Mouse (Mus musculus): ENCODE measurements around the gene Rwdd4a. TPM values are rescaled to one million over a fixed set of nuclear protein-coding genes. Genes with fewer than 3 reads are reported as not detected.
A peak's percentile ranks its signal among the peaks of the same experiment; 100 is the strongest.

Gene Rwdd4a
- polyA plus RNA-seq, 1 experiment from 2014 or later = 36.3 TPM

GRCm38 (mm10) chr8:47542746-47543145 lies 9.3 kb downstream of the Rwdd4a start:
- Histone ChIP-seq H3K4me3 (no peak overlapping the region), H3K9me3 (replicated peaks) (no peaks in the 10 kb centered on the region), H3K4me1 (no peaks in the 10 kb centered on the region), H3K27ac (no peak overlapping the region), H3K27me3 (replicated peaks) (no peaks in the 10 kb centered on the region), H3K9ac (no peak overlapping the region), H3K4me2 (no peak overlapping the region), H3K36me3 (peaks cover 89% of the 10 kb centered on the region)
- ATAC-seq = no peak
- WGBS (ENCODE audit: insufficient replicate concordance) = 90% methylated on average over 16 of the region's 16 CpGs

- Histone ChIP-seq H3K4me3 (no peak overlapping the region), H3K4me1 (no peaks in the 10 kb centered on the region), H3K9ac (no peak overlapping the region), H3K27me3 (replicated peaks) (no peaks in the 10 kb centered on the region), H3K27ac (no peak overlapping the region), H3K9me3 (replicated peaks) (no peaks in the 10 kb centered on the region), H3K36me3 (peaks cover 89% of the 10 kb centered on the region), H3K4me2 (no peak overlapping the region)
- ATAC-seq = no peak
- 85% methylated on average over 5 of the region's 5 CpGs for WGBS (ENCODE audit: insufficient replicate concordance)
These were observed 10.6 kb downstream of the Rwdd4a start for GRCm38 (mm10) chr8:47544094-47544493.

- no peak overlapping the region for H3K4me3 ChIP-seq
- no peak overlapping the region for H3K4me2 ChIP-seq
- H3K9me3 ChIP-seq (replicated peaks) = no peaks in the 10 kb centered on the region
- H3K9ac ChIP-seq = no peak overlapping the region
- 88% methylated on average over 10 of the region's 10 CpGs for WGBS (ENCODE audit: insufficient replicate concordance)
- no peaks in the 10 kb centered on the region for H3K27me3 ChIP-seq (replicated peaks)
- ATAC-seq = no peak
- H3K27ac ChIP-seq = no peak overlapping the region
- no peaks in the 10 kb centered on the region for H3K4me1 ChIP-seq
- peaks cover 92% of the 10 kb centered on the region for H3K36me3 ChIP-seq
These were observed 13.6 kb downstream of the Rwdd4a start for GRCm38 (mm10) chr8:47547102-47547501.

GRCm38 (mm10) chr8:47553613-47554012 lies 20.1 kb downstream of the Rwdd4a start:
- Histone ChIP-seq H3K4me1 (no peaks in the 10 kb centered on the region), H3K9ac (no peak overlapping the region), H3K4me2 (no peak overlapping the region), H3K27ac (no peak overlapping the region), H3K36me3 (peaks cover 40% of the 10 kb centered on the region), H3K9me3 (replicated peaks) (no peaks in the 10 kb centered on the region), H3K4me3 (no peak overlapping the region), H3K27me3 (replicated peaks) (no peaks in the 10 kb centered on the region)
- 69% methylated on average over 6 of the region's 6 CpGs for WGBS (ENCODE audit: insufficient replicate concordance)
- no peak for ATAC-seq

GRCm38 (mm10) chr8:47556446-47556845 lies 23.0 kb downstream of the Rwdd4a start:
- H3K36me3 ChIP-seq = peaks cover 14% of the 10 kb centered on the region
- H3K4me1 ChIP-seq = no peaks in the 10 kb centered on the region
- H3K4me3 ChIP-seq = no peak overlapping the region
- H3K4me2 ChIP-seq = no peak overlapping the region
- WGBS (ENCODE audit: insufficient replicate concordance) = 62% methylated on average over 7 of the region's 7 CpGs
- no peaks in the 10 kb centered on the region for H3K9me3 ChIP-seq (replicated peaks)
- H3K27me3 ChIP-seq (replicated peaks) = no peaks in the 10 kb centered on the region
- no peak overlapping the region for H3K27ac ChIP-seq
- no peak for ATAC-seq
- no peak overlapping the region for H3K9ac ChIP-seq

- 45% methylated on average over 7 of the region's 7 CpGs for WGBS (ENCODE audit: insufficient replicate concordance)
- 0 out of 2 replicates have a peak overlapping the region, but pooled peaks have one; percentile 17 for H3K27ac ChIP-seq
These were observed 24.8 kb downstream of the Rwdd4a start for GRCm38 (mm10) chr8:47558274-47558673.

GRCm38 (mm10) chr8:47560801-47561200 lies 27.3 kb downstream of the Rwdd4a start:
- H3K27ac ChIP-seq = no peak overlapping the region
- no peak for ATAC-seq
- H3K4me3 ChIP-seq = no peak overlapping the region
- H3K36me3 ChIP-seq = no peaks in the 10 kb centered on the region
- 78% methylated on average over 7 of the region's 7 CpGs for WGBS (ENCODE audit: insufficient replicate concordance)
- no peaks in the 10 kb centered on the region for H3K4me1 ChIP-seq
- no peak overlapping the region for H3K4me2 ChIP-seq
- no peak overlapping the region for H3K9ac ChIP-seq
- no peaks in the 10 kb centered on the region for H3K27me3 ChIP-seq (replicated peaks)
- no peaks in the 10 kb centered on the region for H3K9me3 ChIP-seq (replicated peaks)

More at GRCm38 (mm10) chr8:47558274-47558673, 24.8 kb downstream of the Rwdd4a start:
- Histone ChIP-seq H3K36me3 (peaks cover 6% of the 10 kb centered on the region; the same call in 1 of the 2 replicates), H3K27me3 (replicated peaks) (no peaks in the 10 kb centered on the region), H3K9ac (no peak overlapping the region), H3K4me1 (no peaks in the 10 kb centered on the region), H3K4me2 (no peak overlapping the region), H3K4me3 (no peak overlapping the region), H3K9me3 (replicated peaks) (no peaks in the 10 kb centered on the region)
- peak; percentile 60 for ATAC-seq

GRCm38 (mm10) chr8:47566551-47566950 lies 33.1 kb downstream of the Rwdd4a start:
- Histone ChIP-seq H3K4me1 (no peaks in the 10 kb centered on the region), H3K27ac (no peak overlapping the region), H3K9me3 (replicated peaks) (no peaks in the 10 kb centered on the region), H3K4me2 (no peak overlapping the region), H3K9ac (no peak overlapping the region), H3K27me3 (replicated peaks) (no peaks in the 10 kb centered on the region), H3K36me3 (no peaks in the 10 kb centered on the region), H3K4me3 (no peak overlapping the region)
- WGBS (ENCODE audit: insufficient replicate concordance) = 83% methylated on average over 6 of the region's 6 CpGs
- no peak for ATAC-seq

- Histone ChIP-seq H3K4me1 (no peaks in the 10 kb centered on the region), H3K9ac (no peak overlapping the region), H3K27me3 (replicated peaks) (no peaks in the 10 kb centered on the region), H3K4me3 (no peak overlapping the region), H3K36me3 (no peaks in the 10 kb centered on the region), H3K4me2 (no peak overlapping the region), H3K9me3 (replicated peaks) (no peaks in the 10 kb centered on the region), H3K27ac (no peak overlapping the region)
- no peak for ATAC-seq
- WGBS (ENCODE audit: insufficient replicate concordance) = 65% methylated on average over 5 of the region's 5 CpGs
These were observed 34.6 kb downstream of the Rwdd4a start for GRCm38 (mm10) chr8:47568098-47568497.

- Histone ChIP-seq H3K4me1 (no peaks in the 10 kb centered on the region), H3K36me3 (no peaks in the 10 kb centered on the region), H3K9ac (no peak overlapping the region), H3K4me2 (no peak overlapping the region), H3K27me3 (replicated peaks) (no peaks in the 10 kb centered on the region), H3K27ac (no peak overlapping the region), H3K9me3 (replicated peaks) (no peaks in the 10 kb centered on the region), H3K4me3 (no peak overlapping the region)
- no peak for ATAC-seq
- 69% methylated on average over 6 of the region's 6 CpGs for WGBS (ENCODE audit: insufficient replicate concordance)
These were observed 36.7 kb downstream of the Rwdd4a start for GRCm38 (mm10) chr8:47570161-47570560.

GRCm38 (mm10) chr8:47573482-47573881 lies 40.0 kb downstream of the Rwdd4a start:
- Histone ChIP-seq H3K4me3 (no peak overlapping the region), H3K27me3 (replicated peaks) (no peaks in the 10 kb centered on the region), H3K27ac (no peak overlapping the region), H3K4me1 (no peaks in the 10 kb centered on the region), H3K9me3 (replicated peaks) (0 out of 2 replicates have a peak, but pooled peaks cover 4% of the 10 kb centered on the region), H3K36me3 (no peaks in the 10 kb centered on the region), H3K4me2 (no peak overlapping the region), H3K9ac (no peak overlapping the region)
- 82% methylated on average over 7 of the region's 7 CpGs for WGBS (ENCODE audit: insufficient replicate concordance)
- no peak for ATAC-seq

GRCm38 (mm10) chr8:47581454-47581853 lies 48.0 kb downstream of the Rwdd4a start:
- Histone ChIP-seq H3K4me3 (no peak overlapping the region), H3K4me2 (no peak overlapping the region), H3K9me3 (replicated peaks) (0 out of 2 replicates have a peak, but pooled peaks cover 6% of the 10 kb centered on the region), H3K27me3 (replicated peaks) (no peaks in the 10 kb centered on the region), H3K9ac (no peak overlapping the region), H3K36me3 (no peaks in the 10 kb centered on the region), H3K4me1 (no peaks in the 10 kb centered on the region), H3K27ac (no peak overlapping the region)
- ATAC-seq = no peak
- WGBS (ENCODE audit: insufficient replicate concordance) = 67% methylated on average over 7 of the region's 7 CpGs

GRCm38 (mm10) chr8:47588616-47589015 lies 55.2 kb downstream of the Rwdd4a start:
- no peak for ATAC-seq
- no peak overlapping the region for H3K9ac ChIP-seq
- no peaks in the 10 kb centered on the region for H3K9me3 ChIP-seq (replicated peaks)
- H3K27ac ChIP-seq = no peak overlapping the region
- H3K4me3 ChIP-seq = no peak overlapping the region
- no peak overlapping the region for H3K4me2 ChIP-seq
- H3K4me1 ChIP-seq = no peaks in the 10 kb centered on the region
- H3K27me3 ChIP-seq (replicated peaks) = no peaks in the 10 kb centered on the region
- 86% methylated on average over 5 of the region's 5 CpGs for WGBS (ENCODE audit: insufficient replicate concordance)
- H3K36me3 ChIP-seq = no peaks in the 10 kb centered on the region

All from liver, embryonic 12.5 days (tissue).